Mouse (Mus musculus): Measurements from ENCODE around the gene Filip1l. TPM values are rescaled to one million over a fixed set of nuclear protein-coding genes. Genes with fewer than 3 reads are reported as not detected.

The Filip1l gene
- polyA plus RNA-seq, 1 experiment, result 6.9 TPM

GRCm38 (mm10) chr16:57349689-57350088 is 3.2 kb upstream of the Filip1l start:
- no peak for DNase-seq
- 55% methylated on average over 3 of the region's 3 CpGs for WGBS
- TF ChIP-seq CTCF (conservative IDR thresholded peaks at IDR 0.05; ENCODE audit: insufficient read depth, insufficient read length, low read depth, low read length), result no peak
- TF ChIP-seq POLR2A (IDR thresholded peaks at IDR 0.05; ENCODE audit: low read depth, low read length), result no peak

GRCm38 (mm10) chr16:57353166-57353721 is 351 bp downstream of the Filip1l start:
- Histone ChIP-seq H3K27ac (ENCODE audit: insufficient read depth, low read depth, low read length) (peak overlapping the region; percentile 9; the same call in 1 of the 2 replicates), H3K36me3 (ENCODE audit: control insufficient read depth, insufficient read depth, low read length) (no peaks in the 10 kb centered on the region)
- TF ChIP-seq CTCF (conservative IDR thresholded peaks at IDR 0.05; ENCODE audit: insufficient read depth, insufficient read length, low read depth, low read length) (no peak), POLR2A (IDR thresholded peaks at IDR 0.05; ENCODE audit: low read depth, low read length) (no peak)

More at GRCm38 (mm10) chr16:57349689-57350088, 3.2 kb upstream of the Filip1l start:
- H3K4me3 ChIP-seq (ENCODE audit: insufficient read depth, low read depth, low read length), result no peak overlapping the region
- no peaks in the 10 kb centered on the region for H3K4me1 ChIP-seq (ENCODE audit: control insufficient read depth, insufficient read depth, low read length)
- H3K27me3 ChIP-seq (replicated peaks; ENCODE audit: control insufficient read depth, insufficient read depth, low read length), result no peaks in the 10 kb centered on the region
- no peak overlapping the region for H3K27ac ChIP-seq (ENCODE audit: insufficient read depth, low read depth, low read length)
- H3K36me3 ChIP-seq (ENCODE audit: control insufficient read depth, insufficient read depth, low read length), result no peaks in the 10 kb centered on the region

DNA sequence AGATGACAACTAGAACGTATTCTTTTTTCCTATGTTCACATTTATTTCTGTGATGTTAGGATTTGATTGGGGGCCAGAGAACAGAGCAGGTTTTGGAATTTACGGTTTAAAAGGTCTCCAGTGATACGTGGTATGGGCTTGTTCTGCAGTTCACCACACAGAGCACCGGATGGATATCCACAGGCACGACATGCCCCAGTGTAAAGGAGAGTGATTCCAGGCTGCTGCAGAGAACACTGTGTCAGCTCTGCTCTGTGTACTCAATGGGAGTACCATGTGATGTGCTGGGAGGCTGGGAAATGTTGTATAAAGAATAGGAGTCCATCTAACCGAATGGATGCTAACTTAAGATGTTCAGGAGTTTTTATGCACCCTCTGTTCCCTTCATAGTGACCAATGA is 1.0 kb downstream of the Filip1l start:
- Histone ChIP-seq H3K4me1 (ENCODE audit: control insufficient read depth, insufficient read depth, low read length) (no peaks in the 10 kb centered on the region), H3K4me3 (ENCODE audit: insufficient read depth, low read depth, low read length) (no peak overlapping the region), H3K27me3 (replicated peaks; ENCODE audit: control insufficient read depth, insufficient read depth, low read length) (no peaks in the 10 kb centered on the region), H3K27ac (ENCODE audit: insufficient read depth, low read depth, low read length) (no peak overlapping the region), H3K36me3 (ENCODE audit: control insufficient read depth, insufficient read depth, low read length) (no peaks in the 10 kb centered on the region)
- no peak for DNase-seq
- no peak for TF ChIP-seq POLR2A (IDR thresholded peaks at IDR 0.05; ENCODE audit: low read depth, low read length)
- TF ChIP-seq CTCF (conservative IDR thresholded peaks at IDR 0.05; ENCODE audit: insufficient read depth, insufficient read length, low read depth, low read length), result no peak
- 61% methylated on average over 6 of the region's 6 CpGs for WGBS

More at GRCm38 (mm10) chr16:57353166-57353721, 351 bp downstream of the Filip1l start:
- H3K27me3 ChIP-seq (replicated peaks; ENCODE audit: control insufficient read depth, insufficient read depth, low read length), result no peaks in the 10 kb centered on the region
- DNase-seq, result no peak
- 80% methylated on average over 11 of the region's 11 CpGs for WGBS
- H3K4me1 ChIP-seq (ENCODE audit: control insufficient read depth, insufficient read depth, low read length), result no peaks in the 10 kb centered on the region
- H3K4me3 ChIP-seq (ENCODE audit: insufficient read depth, low read depth, low read length), result no peak overlapping the region; the same call in 1 of the 2 replicates

GRCm38 (mm10) chr16:57356454-57356853 is 3.6 kb downstream of the Filip1l start:
- no peaks in the 10 kb centered on the region for H3K27me3 ChIP-seq (replicated peaks; ENCODE audit: control insufficient read depth, insufficient read depth, low read length)
- 69% methylated on average over 6 of the region's 6 CpGs for WGBS
- no peaks in the 10 kb centered on the region for H3K36me3 ChIP-seq (ENCODE audit: control insufficient read depth, insufficient read depth, low read length)
- H3K4me3 ChIP-seq (ENCODE audit: insufficient read depth, low read depth, low read length), result no peak overlapping the region
- H3K4me1 ChIP-seq (ENCODE audit: control insufficient read depth, insufficient read depth, low read length), result no peaks in the 10 kb centered on the region
- TF ChIP-seq POLR2A (IDR thresholded peaks at IDR 0.05; ENCODE audit: low read depth, low read length), result no peak
- TF ChIP-seq CTCF (conservative IDR thresholded peaks at IDR 0.05; ENCODE audit: insufficient read depth, insufficient read length, low read depth, low read length), result no peak
- no peak for DNase-seq
- H3K27ac ChIP-seq (ENCODE audit: insufficient read depth, low read depth, low read length), result no peak overlapping the region

- WGBS, result 90% methylated on average over 6 of the region's 6 CpGs
- no peak for DNase-seq
Measured at GRCm38 (mm10) chr16:57357011-57357410, 4.1 kb downstream of the Filip1l start.

DNA sequence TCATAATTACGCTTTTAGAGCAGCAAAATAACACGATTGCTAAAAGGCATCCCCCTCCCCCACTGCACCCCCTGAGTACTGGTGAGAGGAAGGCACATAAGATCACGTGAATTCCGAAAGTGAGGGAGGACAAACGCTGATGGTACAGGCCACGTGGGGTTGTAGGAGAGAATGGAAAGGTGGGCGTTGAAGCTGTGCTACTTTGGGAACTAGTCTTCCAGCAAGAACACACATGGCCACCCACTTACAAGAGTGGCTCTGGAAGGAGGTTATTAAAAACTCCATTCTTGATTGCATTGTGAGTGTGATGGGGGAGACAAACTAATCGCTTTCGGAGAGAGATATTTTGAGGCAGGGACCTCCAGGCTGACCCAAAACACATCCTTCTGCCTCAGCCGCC is 6.4 kb downstream of the Filip1l start:
- WGBS, result 94% methylated on average over 10 of the region's 10 CpGs
- no peak for DNase-seq
- Histone ChIP-seq H3K27ac (ENCODE audit: insufficient read depth, low read depth, low read length) (no peak overlapping the region), H3K36me3 (ENCODE audit: control insufficient read depth, insufficient read depth, low read length) (no peaks in the 10 kb centered on the region), H3K4me3 (ENCODE audit: insufficient read depth, low read depth, low read length) (no peak overlapping the region), H3K27me3 (replicated peaks; ENCODE audit: control insufficient read depth, insufficient read depth, low read length) (no peaks in the 10 kb centered on the region), H3K4me1 (ENCODE audit: control insufficient read depth, insufficient read depth, low read length) (no peaks in the 10 kb centered on the region; the same call in 1 of the 2 replicates)
- TF ChIP-seq POLR2A (IDR thresholded peaks at IDR 0.05; ENCODE audit: low read depth, low read length) (no peak), CTCF (conservative IDR thresholded peaks at IDR 0.05; ENCODE audit: insufficient read depth, insufficient read length, low read depth, low read length) (no peak)

More at GRCm38 (mm10) chr16:57357011-57357410, 4.1 kb downstream of the Filip1l start:
- Histone ChIP-seq H3K36me3 (ENCODE audit: control insufficient read depth, insufficient read depth, low read length) (no peaks in the 10 kb centered on the region), H3K27me3 (replicated peaks; ENCODE audit: control insufficient read depth, insufficient read depth, low read length) (no peaks in the 10 kb centered on the region), H3K4me3 (ENCODE audit: insufficient read depth, low read depth, low read length) (no peak overlapping the region), H3K4me1 (ENCODE audit: control insufficient read depth, insufficient read depth, low read length) (no peaks in the 10 kb centered on the region), H3K27ac (ENCODE audit: insufficient read depth, low read depth, low read length) (no peak overlapping the region)
- TF ChIP-seq CTCF (conservative IDR thresholded peaks at IDR 0.05; ENCODE audit: insufficient read depth, insufficient read length, low read depth, low read length), result no peak
- TF ChIP-seq POLR2A (IDR thresholded peaks at IDR 0.05; ENCODE audit: low read depth, low read length), result no peak

DNA sequence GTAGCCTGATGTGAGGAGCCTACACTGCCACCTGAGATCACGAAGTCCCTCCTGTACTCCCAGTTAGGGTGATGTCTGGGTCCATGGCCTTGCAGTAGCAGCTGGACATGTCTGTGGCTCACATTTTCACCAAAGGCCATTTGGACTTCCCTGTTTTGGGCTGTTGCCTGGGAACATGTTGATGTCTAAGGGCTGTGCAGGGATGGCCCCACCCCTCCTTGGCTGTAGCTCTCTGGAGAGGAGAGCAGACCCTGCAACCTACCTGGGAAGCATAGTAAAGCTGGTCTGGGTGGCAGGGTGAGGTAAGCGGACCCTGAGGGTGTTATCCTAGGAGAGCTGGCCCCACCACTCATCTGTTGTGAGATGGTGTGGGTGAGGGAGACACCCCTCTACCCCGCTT is 7.9 kb downstream of the Filip1l start:
- Histone ChIP-seq H3K27me3 (replicated peaks; ENCODE audit: control insufficient read depth, insufficient read depth, low read length) (no peaks in the 10 kb centered on the region), H3K4me1 (ENCODE audit: control insufficient read depth, insufficient read depth, low read length) (no peaks in the 10 kb centered on the region; the same call in 1 of the 2 replicates), H3K36me3 (ENCODE audit: control insufficient read depth, insufficient read depth, low read length) (no peaks in the 10 kb centered on the region), H3K27ac (ENCODE audit: insufficient read depth, low read depth, low read length) (no peak overlapping the region), H3K4me3 (ENCODE audit: insufficient read depth, low read depth, low read length) (no peak overlapping the region)
- WGBS, result 97% methylated on average over 3 of the region's 3 CpGs
- DNase-seq, result no peak
- TF ChIP-seq POLR2A (IDR thresholded peaks at IDR 0.05; ENCODE audit: low read depth, low read length) (no peak), CTCF (conservative IDR thresholded peaks at IDR 0.05; ENCODE audit: insufficient read depth, insufficient read length, low read depth, low read length) (no peak)

Measured in kidney, adult 2 months (tissue).